Mouse (Mus musculus): ENCODE results near the gene Cpn2.

GRCm38 (mm10) chr16:30299711-30300277, 32.5 kb upstream of the Cpn2 start:
- no peak for TF ChIP-seq CTCF (IDR thresholded peaks at IDR 0.05; ENCODE audit: insufficient read depth, low read length)
- TF ChIP-seq POLR2A (IDR thresholded peaks at IDR 0.05; ENCODE audit: borderline replicate concordance, extremely low read depth, low read depth, low read length): no peak
